Mouse (Mus musculus) urinary bladder, postnatal 36 days (tissue): Measurements from ENCODE around the gene Numbl.

Experiments
- DNase-seq, 2 experiments: peaks; one replicate each; pipeline ENCODE4 v3.0.0; 2022; ENCODE audit warnings: low spot score in 2 of 2, mixed read lengths in 1 of 2

The Numbl gene

GRCm38 (mm10) chr7:27324928-27325327, 66.7 kb downstream of the Numbl start:
- no peak for DNase-seq

GRCm38 (mm10) chr7:27325697-27326096, 67.5 kb downstream of the Numbl start:
- peak; percentile 61 to 83 for DNase-seq

GRCm38 (mm10) chr7:27326101-27326880, 68.1 kb downstream of the Numbl start:
- DNase-seq: peak in 1 of 2 experiments; percentile 73

GRCm38 (mm10) chr7:27327500-27327899, 69.3 kb downstream of the Numbl start:
- no peak for DNase-seq

GRCm38 (mm10) chr7:27328161-27328560, 69.9 kb downstream of the Numbl start:
- no peak for DNase-seq

GRCm38 (mm10) chr7:27328648-27329047, 70.4 kb downstream of the Numbl start:
- peak; percentile 38 to 56 for DNase-seq

- peak; percentile 82 to 86 for DNase-seq
These were observed 71.2 kb downstream of the Numbl start for GRCm38 (mm10) chr7:27329326-27329947.

GRCm38 (mm10) chr7:27329981-27330380, 71.7 kb downstream of the Numbl start:
- no peak for DNase-seq

- peak; percentile 95 to 96 for DNase-seq
These were observed 72.7 kb downstream of the Numbl start for GRCm38 (mm10) chr7:27330709-27331540.

GRCm38 (mm10) chr7:27331541-27331851, 73.3 kb downstream of the Numbl start:
- peak; percentile 48 to 51 for DNase-seq
